Comparison of ENCODE assay signal across 1 mouse cellular context in the genomic region with DNA sequence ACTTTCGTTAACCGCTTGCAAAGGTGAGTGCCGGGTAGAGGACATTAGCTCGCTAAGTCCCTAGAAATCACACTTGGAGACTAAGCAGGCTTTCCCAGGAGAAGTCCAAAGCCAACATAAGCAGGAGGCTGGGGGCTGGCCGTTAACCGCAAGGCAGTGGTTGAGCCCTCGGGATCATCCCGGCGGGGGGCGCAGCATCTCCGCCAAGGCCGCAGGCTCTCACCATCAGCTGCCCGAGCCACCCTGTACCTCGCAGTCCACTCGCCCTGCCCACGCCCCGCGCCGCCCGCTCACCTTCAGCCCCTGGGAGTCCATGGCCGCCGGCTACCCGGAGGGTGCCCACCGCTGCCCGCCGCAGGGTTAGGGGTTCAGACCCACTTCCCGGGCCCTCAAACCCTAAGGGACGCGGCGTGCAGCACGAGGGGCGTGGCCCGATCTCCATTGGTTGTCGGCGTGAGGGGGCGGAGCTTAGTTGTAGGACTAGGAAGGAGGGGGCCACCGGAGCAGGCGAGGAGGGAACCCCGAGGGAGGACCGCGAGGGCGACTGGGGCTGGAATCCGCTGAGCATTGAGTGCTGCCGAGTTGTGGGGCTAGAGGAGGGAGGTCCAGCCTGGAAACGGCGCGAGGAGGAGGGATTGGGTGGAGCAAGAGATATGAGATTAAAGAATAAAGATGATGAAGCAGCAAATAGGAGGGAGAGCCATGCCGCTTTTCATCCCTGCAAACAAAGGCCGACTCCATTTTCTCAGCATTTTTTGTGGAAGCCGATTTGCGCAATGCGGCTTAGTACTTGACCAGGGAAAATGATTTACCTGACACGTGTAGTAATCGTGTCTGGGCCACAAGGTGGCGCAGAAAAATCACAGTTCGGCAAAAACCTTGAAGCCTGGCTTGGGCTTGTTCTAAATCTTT.
TF ChIP-seq lines count a peak whose summit lies in the region.

Gene Ttc21b (minus strand): TSS at position 398 of the 912 bp plus-strand sequence.

TF ChIP-seq in CH12.LX, 34 proteins besides CTCF, POLR2A, EP300 and RAD21 (continued from another document):
- TF ChIP-seq ZNF384 (IDR thresholded peaks at IDR 0.05; ENCODE audit: low read depth, low read length) (no peak), MAZ (IDR thresholded peaks at IDR 0.05; ENCODE audit: low read depth, low read length) (no peak), SMC3 (IDR thresholded peaks at IDR 0.05; ENCODE audit: low read depth, low read length) (peak; percentile 37)
